Mouse (Mus musculus): Measurements from ENCODE around the gene Naa60.

- TF ChIP-seq MAX (IDR thresholded peaks at IDR 0.05; ENCODE audit: low read depth) (no peak), POLR2A (IDR thresholded peaks at IDR 0.05; ENCODE audit: insufficient read length, low read depth) (no peak), TCF12 (IDR thresholded peaks at IDR 0.05; ENCODE audit: insufficient read depth, poor library complexity, severe bottlenecking) (no peak), CEBPB (IDR thresholded peaks at IDR 0.05; ENCODE audit: insufficient read depth, poor library complexity, severe bottlenecking) (no peak), USF1 (IDR thresholded peaks at IDR 0.05; ENCODE audit: low read depth) (no peak), REST (IDR thresholded peaks at IDR 0.05; ENCODE audit: insufficient read depth, insufficient read length) (no peak), TCF3 (IDR thresholded peaks at IDR 0.05; ENCODE audit: insufficient read length, low read depth) (no peak), MYOD1 (IDR thresholded peaks at IDR 0.05; ENCODE audit: control insufficient read depth in 1 of 3, insufficient read length in 2 of 3, low read depth in 2 of 3) (no peak)
Observed at GRCm38 (mm10) chr16:3951141-3951540, 79.0 kb downstream of the Naa60 start.
